In the genomic region with DNA sequence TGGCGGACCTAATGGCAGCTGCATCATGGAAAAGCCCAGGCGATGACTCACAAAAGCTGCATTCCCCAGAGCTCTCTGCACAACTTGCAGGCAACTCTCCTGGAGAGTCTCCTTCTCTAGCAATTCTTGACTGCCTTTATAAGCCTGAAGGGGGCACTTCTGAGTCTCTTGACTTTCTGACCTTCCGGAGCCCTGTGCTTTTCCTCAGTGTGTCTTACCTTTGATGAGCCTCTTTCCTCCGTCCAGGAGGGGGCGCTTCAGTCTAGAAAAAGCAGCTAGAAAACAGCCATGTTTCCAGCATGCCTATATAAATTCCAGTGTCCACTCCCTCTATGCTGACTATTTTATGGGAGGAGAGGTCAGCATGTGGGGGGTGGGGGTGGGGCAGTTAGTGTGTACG, we compare ENCODE assay signal across 8 mouse cellular contexts.
DNase-seq lines count a peak whose midpoint lies in the region; TF ChIP-seq lines count a peak whose summit lies in the region.

No protein-coding gene starts in this region.

- TF ChIP-seq POLR2A in bone marrow, adult 2 months (IDR thresholded peaks at IDR 0.05; ENCODE audit: borderline replicate concordance, control insufficient read depth, low read depth, low read length): no peak

- peak; percentile 53 for TF ChIP-seq CTCF in gastrocnemius, adult 2 months (IDR thresholded peaks at IDR 0.05)
- peak; percentile 38 for TF ChIP-seq CTCF in bone marrow, adult 2 months (IDR thresholded peaks at IDR 0.05; ENCODE audit: control insufficient read depth, insufficient read depth, low read length)

- no peak for DNase-seq in gastrocnemius, adult 2 months
- DNase-seq in gastrocnemius, adult 8-10 months (ENCODE audit: low spot score in 2 of 2): no peak
- peak; percentile 70 to 72 for DNase-seq in B cell, adult 2 months
- peak; percentile 59 for DNase-seq in forelimb bud, embryonic 11.5 days (ENCODE audit: low read depth, low spot score)
- peak; percentile 32 to 44 for DNase-seq in lung, adult 18-20 months
- peak; percentile 34 to 59 for DNase-seq in spleen, postnatal 36 days (ENCODE audit: low spot score in 2 of 2)
- DNase-seq in ovary, adult 18-20 months (ENCODE audit: low spot score): no peak

- no peak overlapping the region for H3K4me3 ChIP-seq in gastrocnemius, adult 2 months
- H3K4me3 ChIP-seq in bone marrow, adult 2 months (replicated peaks; ENCODE audit: control insufficient read depth, low read depth, low read length): no peak overlapping the region

- no peak overlapping the region for H3K27ac ChIP-seq in gastrocnemius, adult 2 months
- no peak overlapping the region for H3K27ac ChIP-seq in bone marrow, adult 2 months (ENCODE audit: control insufficient read depth, insufficient read depth, low read depth, low read length, poor library complexity)

- H3K4me1 ChIP-seq in bone marrow, adult 2 months (ENCODE audit: control insufficient read depth, insufficient read depth, low read length): no peaks in the 10 kb centered on the region

- intact Hi-C loops in gastrocnemius, adult 2 months (cut with DNase I): loop anchor here (10.0 kb wide), 1 partner anchor 225 kb away; a partner anchor contains a TSS

- 60% methylated on average over 6 of the region's 6 CpGs for whole genome bisulfite sequencing in bone marrow, adult 2 months

Comparison
In these comparisons a context has a peak if more than half of its experiments do, and no peak if none do; other contexts are left out.
1. DNase-seq: peak in B cell, adult 2 months (2 of 2), forelimb bud, embryonic 11.5 days (single experiment), lung, adult 18-20 months (2 of 2) and spleen, postnatal 36 days (2 of 2); none in gastrocnemius, adult 2 months (single experiment), gastrocnemius, adult 8-10 months (0 of 2) and ovary, adult 18-20 months (single experiment).